Mouse (Mus musculus) gastrocnemius, adult 8-10 months (tissue): ENCODE data around the gene Fam162a. TPM values are rescaled to one million over a fixed set of nuclear protein-coding genes. Genes with fewer than 3 reads are reported as not detected.
"Not testable (repeated sequence)": the region's sequence is repeated elsewhere in the genome, so short reads cannot be mapped to it uniquely, and the experiment has no call there.

ENCODE experiments used
- DNase-seq, 2 experiments: peaks; one replicate each; pipeline ENCODE4 v3.0.0; 2022; ENCODE audit warnings: low spot score in 2 of 2
- total RNA-seq, 4 experiments: library from RNA; stranded (reverse); gene quantifications; 2 replicates each; pipeline ENCODE4 v1.2.4; 2022

Fam162a gene
- total RNA-seq, 4 experiments from 2014 or later = 112 to 134 (median 121) TPM

GRCm38 (mm10) chr16:36062534-36062933 is 8.9 kb downstream of the Fam162a start:
- DNase-seq = not testable (repeated sequence)

- no peak for DNase-seq
Observed at GRCm38 (mm10) chr16:36057933-36058475, 13.4 kb downstream of the Fam162a start.

- DNase-seq = no peak
Observed at GRCm38 (mm10) chr16:36056416-36056815, 15.0 kb downstream of the Fam162a start.

- no peak for DNase-seq
Observed at GRCm38 (mm10) chr16:36054920-36055319, 16.5 kb downstream of the Fam162a start.

- no peak for DNase-seq
Observed at GRCm38 (mm10) chr16:36053524-36054275, 17.7 kb downstream of the Fam162a start.

GRCm38 (mm10) chr16:36051491-36051890 is 19.9 kb downstream of the Fam162a start:
- no peak for DNase-seq

- no peak for DNase-seq
Observed at GRCm38 (mm10) chr16:36047538-36047937, 23.9 kb downstream of the Fam162a start.

- no peak for DNase-seq
Observed at GRCm38 (mm10) chr16:36043964-36044363, 27.4 kb downstream of the Fam162a start.

GRCm38 (mm10) chr16:36043073-36043472 is 28.3 kb downstream of the Fam162a start:
- DNase-seq = no peak

- DNase-seq = no peak
Observed at GRCm38 (mm10) chr16:36041625-36042020, 29.8 kb downstream of the Fam162a start.

- peak; percentile 87 to 92 for DNase-seq
Observed at GRCm38 (mm10) chr16:36040640-36041624, 30.5 kb downstream of the Fam162a start, which contains the start of gene Wdr5b. Gene Wdr5b (plus strand): TSS chr16:36041190.

GRCm38 (mm10) chr16:36028120-36028519 is 43.3 kb downstream of the Fam162a start:
- not testable (repeated sequence) for DNase-seq

GRCm38 (mm10) chr16:36016335-36016734 is 55.1 kb downstream of the Fam162a start:
- no peak for DNase-seq

GRCm38 (mm10) chr16:36008396-36008795 is 63.0 kb downstream of the Fam162a start:
- DNase-seq = no peak

- not testable (repeated sequence) for DNase-seq
Observed at GRCm38 (mm10) chr16:35998852-35999251, 72.5 kb downstream of the Fam162a start.

Other genes starting within 250 kb of the Fam162a start
- gene Parp14, start 200.1 kb downstream of the Fam162a start, total RNA-seq = 1 to 10 TPM; 1.7 to 2.5 (median 2.3) TPM
- 1 to 10 TPM; 2.6 to 4.1 (median 3.3) TPM for gene Parp9, start 133.1 kb downstream of the Fam162a start, total RNA-seq
- 1 to 10 TPM; 3.2 to 4.3 (median 4.1) TPM for gene Dtx3l, start 132.4 kb downstream of the Fam162a start, total RNA-seq
- gene Kpna1, start 92.8 kb downstream of the Fam162a start, total RNA-seq = 100 to 1,000 TPM; 164 to 190 (median 172) TPM
- gene Wdr5b, start 30.4 kb downstream of the Fam162a start, total RNA-seq = 1 to 10 TPM; 2.3 to 3.0 (median 2.5) TPM
- 10 to 100 TPM; 15.3 to 33.5 (median 22.2) TPM for gene Ccdc58, start 91 bp upstream of the Fam162a start, total RNA-seq
- gene Csta1, start 59.6 kb upstream of the Fam162a start, total RNA-seq = not detected
- not detected for gene Stfa2l1, start 85.2 kb upstream of the Fam162a start, total RNA-seq
- gene Gm5483, start 112.6 kb upstream of the Fam162a start, total RNA-seq = not detected
- gene Gm5416, start 138.8 kb upstream of the Fam162a start, total RNA-seq = not detected
- not detected for gene 2010005H15Rik, start 149.9 kb upstream of the Fam162a start, total RNA-seq
- not detected for gene Stfa1, start 205.4 kb upstream of the Fam162a start, total RNA-seq